Comparison of ENCODE assay signal across 18 mouse cellular contexts in genomic region chr5:133142401-133143115, GRCm38 (mm10).
DNase-seq lines count a peak whose midpoint lies in the region; ATAC-seq lines count a peak whose summit lies in the region.
"Had no signal": no experiment of that assay in that cellular context is flagged by ENCODE, and none has a peak within 500 bp of the region (broad histone marks: within the 10 kb centered on the region; RNA-seq: fewer than 3 reads in every experiment).

No protein-coding gene starts in this region.

- peak; percentile 17 for DNase-seq in embryo, embryonic 10.5 days (ENCODE audit: low spot score)
- DNase-seq in embryo, embryonic 9.5 days (ENCODE audit: extremely low spot score): no peak
- no peak for DNase-seq in lung, postnatal 25 days (ENCODE audit: low spot score)
- DNase-seq in adrenal gland, postnatal 36 days: peak; percentile 30 to 46
- peak; percentile 4 for DNase-seq in lung, postnatal 36 days
- no peak for DNase-seq in right cerebral cortex, adult 2 months (ENCODE audit: low spot score in 2 of 2)
- DNase-seq: cerebellum, adult 9-10 months; heart, adult 18-20 months; kidney, adult 9 months; liver, embryonic 13.5 days; right cerebral cortex, adult 18-20 months; thymus, adult 18-20 months had no signal

- peak; percentile 76 for ATAC-seq in lung, embryonic 16.5 days (ENCODE audit: low read depth)
- no peak for ATAC-seq in heart, embryonic 12.5 days (ENCODE audit: insufficient number of reproducible peaks, low FRiP score)
- ATAC-seq: CD4-positive, CD25-positive, alpha-beta regulatory T cell, adult 4 months; forebrain, embryonic 13.5 days had no signal

- 32% methylated on average over 11 of the region's 11 CpGs for WGBS in lung, embryonic 16.5 days
- 73% methylated on average over 11 of the region's 11 CpGs for WGBS in heart, embryonic 12.5 days

- H3K27ac ChIP-seq in lung, embryonic 16.5 days (ENCODE audit: low read length): no peak overlapping the region
- no peak overlapping the region for H3K27ac ChIP-seq in heart, embryonic 12.5 days (ENCODE audit: poor library complexity, severe bottlenecking)
- H3K27ac ChIP-seq: forebrain, embryonic 13.5 days; liver, embryonic 13.5 days; midbrain, embryonic 10.5 days had no signal

- H3K4me1 ChIP-seq in lung, embryonic 16.5 days (replicated peaks; ENCODE audit: control insufficient read depth, insufficient read depth, low read length): peaks cover 12% of the 10 kb centered on the region
- H3K4me1 ChIP-seq in heart, embryonic 12.5 days (replicated peaks): no peaks in the 10 kb centered on the region
- H3K4me1 ChIP-seq: liver, embryonic 13.5 days; midbrain, embryonic 10.5 days had no signal

- no peaks in the 10 kb centered on the region for H3K27me3 ChIP-seq in lung, embryonic 16.5 days (ENCODE audit: control insufficient read depth, insufficient read depth, low read depth, low read length)
- no peaks in the 10 kb centered on the region for H3K27me3 ChIP-seq in heart, embryonic 12.5 days (replicated peaks)
- H3K27me3 ChIP-seq: forebrain, embryonic 13.5 days; liver, embryonic 13.5 days had no signal

- H3K4me2 ChIP-seq in lung, embryonic 16.5 days (ENCODE audit: low read depth, low read length): no peak overlapping the region
- H3K4me2 ChIP-seq in heart, embryonic 12.5 days: no peak overlapping the region
- H3K4me2 ChIP-seq: forebrain, embryonic 13.5 days; liver, embryonic 13.5 days had no signal

- no peaks in the 10 kb centered on the region for H3K36me3 ChIP-seq in lung, embryonic 16.5 days (ENCODE audit: control insufficient read depth, insufficient read depth, low read length)
- H3K36me3 ChIP-seq in heart, embryonic 12.5 days: no peaks in the 10 kb centered on the region
- H3K36me3 ChIP-seq: G1E; liver, embryonic 13.5 days; midbrain, embryonic 10.5 days had no signal

- H3K9me3 ChIP-seq in lung, embryonic 16.5 days (ENCODE audit: control insufficient read depth, low read length): peaks cover 9% of the 10 kb centered on the region
- H3K9me3 ChIP-seq in heart, embryonic 12.5 days (replicated peaks): peaks cover 8% of the 10 kb centered on the region; the same call in 1 of the 2 replicates
- H3K9me3 ChIP-seq: forebrain, embryonic 13.5 days; midbrain, embryonic 10.5 days had no signal

- H3K9ac ChIP-seq in lung, embryonic 16.5 days (ENCODE audit: low read length): no peak overlapping the region
- no peak overlapping the region for H3K9ac ChIP-seq in heart, embryonic 12.5 days
- H3K9ac ChIP-seq: forebrain, embryonic 13.5 days; liver, embryonic 13.5 days had no signal

- no peak overlapping the region for H3K4me3 ChIP-seq in lung, embryonic 16.5 days (ENCODE audit: low read length)
- no peak overlapping the region for H3K4me3 ChIP-seq in heart, embryonic 12.5 days
- H3K4me3 ChIP-seq: forebrain, embryonic 13.5 days; liver, embryonic 13.5 days; midbrain, embryonic 10.5 days had no signal

Comparison
In these comparisons a context has a peak if more than half of its experiments do, and no peak if none do; other contexts are left out.
1. DNase-seq: peak in embryo, embryonic 10.5 days (single experiment), adrenal gland, postnatal 36 days (2 of 2) and lung, postnatal 36 days (single experiment); none in embryo, embryonic 9.5 days (single experiment), lung, postnatal 25 days (single experiment) and right cerebral cortex, adult 2 months (0 of 2).